Mouse (Mus musculus): ENCODE data around the gene Mpzl1. TPM values are rescaled to one million over a fixed set of nuclear protein-coding genes. Genes with fewer than 3 reads are reported as not detected.

Mpzl1 gene
- polyA plus RNA-seq, 2 experiments = 19.4 to 24.6 TPM

- peak overlapping the region; percentile 81 to 89 for H3K4me3 ChIP-seq (ENCODE audit: insufficient read depth in 1 of 2, low read depth in 2 of 2, low read length in 2 of 2)
- under 1% methylated on average over 75 of the region's 75 CpGs for WGBS (ENCODE audit: insufficient replicate concordance)
- TF ChIP-seq EP300 (IDR thresholded peaks at IDR 0.05; ENCODE audit: low read depth) (peak; percentile 35; the same call in 1 of the 2 replicates), CTCF (IDR thresholded peaks at IDR 0.05; ENCODE audit: low read depth) (no peak)
These were observed 7.7 kb upstream of the Mpzl1 start for GRCm38 (mm10) chr1:165641786-165642771.

GRCm38 (mm10) chr1:165641271-165641771, 7.0 kb upstream of the Mpzl1 start:
- no peak overlapping the region for H3K27ac ChIP-seq
- H3K4me3 ChIP-seq (ENCODE audit: insufficient read depth in 1 of 2, low read depth in 2 of 2, low read length in 2 of 2) = peak overlapping the region; percentile 81 to 89
- 5% methylated on average over 16 of the region's 16 CpGs for WGBS (ENCODE audit: insufficient replicate concordance)
- TF ChIP-seq CTCF (IDR thresholded peaks at IDR 0.05; ENCODE audit: low read depth) (peak; percentile 76), EP300 (IDR thresholded peaks at IDR 0.05; ENCODE audit: low read depth) (no peak)
- H3K36me3 ChIP-seq (replicated peaks; ENCODE audit: control insufficient read depth, insufficient read depth, low read depth) = no peaks in the 10 kb centered on the region
- peak; percentile 58 to 74 (median 66) for DNase-seq (ENCODE audit: low read depth in 3 of 3, low spot score in 3 of 3)
- peak overlapping the region; percentile 58 for H3K9ac ChIP-seq (replicated peaks)
- peak; percentile 69 for ATAC-seq (ENCODE audit: insufficient read depth)
- H3K4me1 ChIP-seq (replicated peaks; ENCODE audit: control insufficient read depth in 2 of 2, insufficient read depth in 2 of 2, low read length in 1 of 2) = peaks cover 7 to 12% of the 10 kb centered on the region in 2 experiments; a peak in 3 of 4 replicates
- H3K4me2 ChIP-seq (ENCODE audit: low read depth) = peak overlapping the region; percentile 87
- no peaks in the 10 kb centered on the region for H3K27me3 ChIP-seq (ENCODE audit: control insufficient read depth, insufficient read depth, low read length)
- H3K9me3 ChIP-seq (ENCODE audit: control insufficient read depth, low read length) = no peaks in the 10 kb centered on the region

More at GRCm38 (mm10) chr1:165641786-165642771, 7.7 kb upstream of the Mpzl1 start:
- Histone ChIP-seq H3K4me1 (replicated peaks; ENCODE audit: control insufficient read depth in 2 of 2, insufficient read depth in 2 of 2, low read length in 1 of 2) (peaks cover 7 to 11% of the 10 kb centered on the region in 2 experiments; a peak in 3 of 4 replicates), H3K9me3 (ENCODE audit: control insufficient read depth, low read length) (no peaks in the 10 kb centered on the region), H3K27ac (peak overlapping the region; percentile 24; the same call in 1 of the 2 replicates), H3K27me3 (ENCODE audit: control insufficient read depth, insufficient read depth, low read length) (no peaks in the 10 kb centered on the region), H3K4me2 (ENCODE audit: low read depth) (peak overlapping the region; percentile 87), H3K9ac (replicated peaks) (peak overlapping the region; percentile 78), H3K36me3 (replicated peaks; ENCODE audit: control insufficient read depth, insufficient read depth, low read depth) (no peaks in the 10 kb centered on the region)
- DNase-seq (ENCODE audit: low read depth in 3 of 3, low spot score in 3 of 3) (peak; percentile 50 to 70 (median 57)), ATAC-seq (ENCODE audit: insufficient read depth) (peak; percentile 82)

GRCm38 (mm10) chr1:165636289-165636688, 2.0 kb upstream of the Mpzl1 start:
- no peaks in the 10 kb centered on the region for H3K36me3 ChIP-seq (replicated peaks; ENCODE audit: control insufficient read depth, insufficient read depth, low read depth)
- H3K4me3 ChIP-seq (ENCODE audit: insufficient read depth in 1 of 2, low read depth in 2 of 2, low read length in 2 of 2) = no peak overlapping the region
- no peak overlapping the region for H3K9ac ChIP-seq (replicated peaks)
- H3K4me1 ChIP-seq (replicated peaks; ENCODE audit: control insufficient read depth in 2 of 2, insufficient read depth in 2 of 2, low read length in 1 of 2) = peaks cover 11 to 31% of the 10 kb centered on the region in 2 experiments
- H3K27ac ChIP-seq = no peak overlapping the region
- DNase-seq (ENCODE audit: low read depth in 3 of 3, low spot score in 3 of 3) = no peak
- no peak overlapping the region for H3K4me2 ChIP-seq (ENCODE audit: low read depth)
- 73% methylated on average over 8 of the region's 8 CpGs for WGBS (ENCODE audit: insufficient replicate concordance)
- no peak for TF ChIP-seq EP300 (IDR thresholded peaks at IDR 0.05; ENCODE audit: low read depth)
- no peak for TF ChIP-seq CTCF (IDR thresholded peaks at IDR 0.05; ENCODE audit: low read depth)
- no peaks in the 10 kb centered on the region for H3K9me3 ChIP-seq (ENCODE audit: control insufficient read depth, low read length)
- no peak for ATAC-seq (ENCODE audit: insufficient read depth)
- peaks cover 6% of the 10 kb centered on the region for H3K27me3 ChIP-seq (ENCODE audit: control insufficient read depth, insufficient read depth, low read length)

GRCm38 (mm10) chr1:165635055-165635897, 938 bp upstream of the Mpzl1 start:
- H3K9ac ChIP-seq (replicated peaks) = peak overlapping the region; percentile 9
- no peaks in the 10 kb centered on the region for H3K36me3 ChIP-seq (replicated peaks; ENCODE audit: control insufficient read depth, insufficient read depth, low read depth)
- H3K27ac ChIP-seq = peak overlapping the region; percentile 42; the same call in 1 of the 2 replicates
- no peaks in the 10 kb centered on the region for H3K9me3 ChIP-seq (ENCODE audit: control insufficient read depth, low read length)
- DNase-seq (ENCODE audit: low read depth in 3 of 3, low spot score in 3 of 3) = no peak
- peaks cover 6% of the 10 kb centered on the region for H3K27me3 ChIP-seq (ENCODE audit: control insufficient read depth, insufficient read depth, low read length)
- ATAC-seq (ENCODE audit: insufficient read depth) = peak; percentile 13; the same call in 1 of the 2 replicates
- TF ChIP-seq CTCF (IDR thresholded peaks at IDR 0.05; ENCODE audit: low read depth) (no peak), EP300 (IDR thresholded peaks at IDR 0.05; ENCODE audit: low read depth) (no peak)
- WGBS (ENCODE audit: insufficient replicate concordance) = 39% methylated on average over 17 of the region's 17 CpGs
- H3K4me2 ChIP-seq (ENCODE audit: low read depth) = peak overlapping the region; percentile 90
- peaks cover 7 to 36% of the 10 kb centered on the region in 2 experiments for H3K4me1 ChIP-seq (replicated peaks; ENCODE audit: control insufficient read depth in 2 of 2, insufficient read depth in 2 of 2, low read length in 1 of 2)
- H3K4me3 ChIP-seq (ENCODE audit: insufficient read depth in 1 of 2, low read depth in 2 of 2, low read length in 2 of 2) = peak overlapping the region; percentile 48 to 66

Data from liver, embryonic 14.5 days (tissue).